Mouse (Mus musculus): Measurements from ENCODE around the gene Olfr430. TPM values are rescaled to one million over a fixed set of nuclear protein-coding genes. Genes with fewer than 3 reads are reported as not detected.

Gene Olfr430
- total RNA-seq, 4 experiments from 2014 or later: not detected

Other genes starting within 250 kb of the Olfr430 start
- gene Ifi211, start 153.6 kb upstream of the Olfr430 start, total RNA-seq (2022): 1 to 10 TPM in 1 of 4 experiments, under 1 TPM in 2, not detected in 1; 0.45 to 1.1 (median 0.49) TPM
- 1 to 10 TPM; 3.5 to 9.9 (median 7.0) TPM for gene Mndal, start 124.1 kb upstream of the Olfr430 start, total RNA-seq (2022)
- 1 to 10 TPM; 1.8 to 5.9 (median 3.3) TPM for gene Ifi203, start 123.9 kb upstream of the Olfr430 start, total RNA-seq (2022)
- gene Ifi202b, start 83.9 kb upstream of the Olfr430 start, total RNA-seq (2022): not detected
- not detected for gene Ifi205, start 34.8 kb upstream of the Olfr430 start, total RNA-seq (2022)
- not detected for gene Olfr433, start 25.9 kb upstream of the Olfr430 start, total RNA-seq (2022)
- gene Olfr432, start 17.4 kb upstream of the Olfr430 start, total RNA-seq (2022): not detected
- not detected for gene Olfr429, start 17.7 kb downstream of the Olfr430 start, total RNA-seq (2022)
- gene Olfr427, start 30.3 kb downstream of the Olfr430 start, total RNA-seq (2022): not detected
- gene Olfr231, start 54.6 kb downstream of the Olfr430 start, total RNA-seq (2022): not detected
- not detected for gene Olfr424, start 64.9 kb downstream of the Olfr430 start, total RNA-seq (2022)
- not detected for gene Olfr420, start 89.0 kb downstream of the Olfr430 start, total RNA-seq (2022)
- gene Spta1, start 106.2 kb downstream of the Olfr430 start, total RNA-seq (2022): under 1 TPM in 3 of 4 experiments, not detected in 1; 0.04 to 0.11 (median 0.07) TPM
- not detected for gene Olfr419, start 185.5 kb downstream of the Olfr430 start, total RNA-seq (2022)

Measured in layer of hippocampus, adult 8-10 months (tissue).